Mouse (Mus musculus) thymus, postnatal 25 days (tissue): ENCODE measurements at regions not wholly inside any gene's neighbourhood (a gene's known extent, or its start where the extent isn't known, plus 50 kb on each side); places are given as distances from the start of the nearest gene placed in this dataset.
"Not testable (repeated sequence)": the region's sequence is repeated elsewhere in the genome, so short reads cannot be mapped to it uniquely, and the experiment has no call there.

Experiments used
- DNase-seq: peaks from one replicate; pipeline ENCODE4 v3.0.0; 2022

DNA sequence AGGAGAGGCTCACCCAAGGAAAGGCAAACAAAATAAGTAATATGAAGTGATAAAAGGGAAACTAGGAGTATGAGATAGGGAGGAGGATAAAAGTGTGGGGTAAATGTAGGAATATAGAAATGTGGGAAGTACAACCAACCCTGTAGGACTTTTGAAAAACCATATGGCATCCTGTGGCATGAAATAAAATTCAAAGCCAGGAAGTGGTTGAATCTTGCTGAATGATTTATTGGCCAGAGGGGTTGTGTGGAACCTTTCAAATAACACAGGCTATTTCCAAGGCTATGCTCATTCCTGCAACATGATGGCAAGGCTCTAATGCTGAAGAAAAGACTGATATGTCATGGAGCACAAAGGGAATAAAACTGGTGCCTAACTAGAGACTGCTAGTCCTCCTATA, 347.9 kb downstream of the Gm11232 start:
- no peak for DNase-seq

DNA sequence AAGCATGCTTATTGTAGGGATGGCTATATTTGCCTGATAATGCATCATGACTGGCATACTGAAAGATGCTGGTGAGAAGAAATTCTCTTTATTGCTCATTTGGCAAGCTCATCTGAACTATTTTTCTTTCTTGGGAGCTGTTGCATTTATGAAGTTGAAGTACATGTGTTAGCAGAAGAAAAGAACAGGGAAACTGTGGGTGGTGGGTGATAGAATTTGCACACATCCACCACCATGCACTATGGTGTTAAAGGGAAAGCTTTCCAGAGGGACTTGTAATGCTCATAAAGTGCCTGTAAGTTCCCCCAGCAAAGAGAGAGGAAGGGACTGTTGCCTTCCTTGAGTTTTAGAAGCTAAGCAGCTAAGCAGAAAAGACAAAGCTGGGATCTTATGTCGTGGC, 367.3 kb downstream of the Gm11232 start:
- DNase-seq: no peak

DNA sequence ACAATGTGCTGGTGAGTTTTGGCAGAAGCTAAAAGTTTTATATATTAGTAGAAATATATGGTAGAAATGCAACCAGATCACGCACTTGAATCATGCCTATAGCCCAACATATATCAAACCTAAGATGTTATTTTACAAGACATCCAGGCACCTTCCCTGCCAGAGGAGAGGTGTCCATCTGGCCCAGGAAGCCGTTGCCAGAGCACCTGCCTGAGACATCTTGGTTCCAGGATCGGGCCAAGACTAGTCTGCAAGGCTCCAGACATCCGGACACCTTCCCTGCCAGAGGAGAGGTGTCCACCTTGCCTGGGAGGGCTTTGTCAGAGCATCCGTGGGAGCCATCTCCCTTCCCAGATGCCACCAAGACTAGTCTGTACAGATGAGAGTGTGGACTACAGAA, 388.5 kb downstream of the Gm11232 start:
- DNase-seq: no peak

DNA sequence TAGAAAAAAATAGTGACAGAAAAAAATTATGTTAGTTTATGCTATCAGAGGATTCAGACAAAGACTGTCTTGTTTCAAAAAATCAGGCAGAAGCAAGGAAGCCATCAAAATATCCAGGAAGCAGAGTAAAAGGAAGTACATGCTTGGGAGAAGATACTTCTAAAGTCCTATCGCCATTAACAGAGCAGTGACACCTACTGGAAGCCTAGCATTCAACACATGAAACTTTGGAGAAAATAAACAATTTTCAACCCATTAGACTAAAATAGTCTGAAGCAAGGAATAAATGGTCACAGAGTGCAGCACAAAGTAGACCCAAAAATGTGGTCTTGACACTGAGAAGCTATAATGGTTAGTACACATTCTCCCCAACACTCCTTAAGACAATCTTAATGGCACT, 394.0 kb downstream of the Gm11232 start:
- no peak for DNase-seq

DNA sequence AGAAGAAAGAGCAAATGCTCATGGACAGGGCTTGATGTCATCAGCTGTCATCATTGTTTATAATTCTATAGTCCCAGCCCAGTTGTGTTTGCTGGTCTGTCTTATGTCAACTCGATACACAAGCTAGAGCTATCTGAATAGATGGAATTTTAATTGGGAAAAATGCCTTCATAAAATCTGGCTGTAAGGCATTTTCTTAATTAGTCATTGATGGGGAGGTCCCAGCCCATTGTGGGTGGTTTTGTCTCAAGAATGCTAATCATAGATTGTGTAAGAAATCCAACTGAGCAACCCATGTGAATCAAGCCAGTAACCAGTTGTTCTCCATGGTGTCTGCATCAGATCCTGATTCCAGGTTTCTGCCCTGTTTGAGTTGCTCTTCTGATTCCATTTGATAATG, 400.1 kb downstream of the Gm11232 start:
- DNase-seq: no peak

DNA sequence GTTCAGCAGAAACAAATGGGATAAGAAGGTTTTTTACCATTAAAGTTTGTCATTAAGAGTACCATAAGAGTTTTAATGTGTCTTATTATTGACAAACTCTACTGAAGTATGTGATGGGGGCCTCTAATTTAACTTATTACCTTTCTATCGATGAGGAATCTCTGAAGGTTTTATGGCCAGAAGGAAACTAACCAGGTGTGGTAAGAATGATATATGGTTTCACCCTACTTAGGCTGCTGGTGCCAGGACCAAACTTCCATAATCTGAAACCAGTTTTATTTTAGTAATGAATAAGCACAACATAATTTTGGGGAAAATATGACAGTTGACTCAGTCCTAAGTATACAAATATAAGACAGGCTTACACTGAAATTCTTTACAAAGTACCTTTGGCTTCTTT, 401.1 kb downstream of the Gm11232 start:
- no peak for DNase-seq

DNA sequence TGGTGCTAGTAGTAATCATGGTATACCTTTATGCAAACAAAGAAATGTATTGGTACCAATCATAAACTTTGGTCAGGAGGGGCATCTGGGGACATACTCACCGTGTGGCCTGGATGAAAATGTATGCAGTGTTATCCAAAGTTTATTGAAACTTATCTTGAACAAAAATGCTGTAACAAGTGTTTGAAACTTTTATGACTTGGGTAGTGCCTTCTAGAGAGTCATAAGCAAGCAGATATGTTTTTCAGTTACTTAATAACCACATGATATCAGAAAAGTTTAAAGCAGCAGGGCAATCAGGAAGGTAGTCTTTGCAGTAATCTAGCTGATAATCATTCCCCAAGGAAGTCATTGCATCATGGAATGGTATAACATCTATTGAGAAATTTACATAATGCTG, 401.5 kb downstream of the Gm11232 start:
- DNase-seq: no peak

DNA sequence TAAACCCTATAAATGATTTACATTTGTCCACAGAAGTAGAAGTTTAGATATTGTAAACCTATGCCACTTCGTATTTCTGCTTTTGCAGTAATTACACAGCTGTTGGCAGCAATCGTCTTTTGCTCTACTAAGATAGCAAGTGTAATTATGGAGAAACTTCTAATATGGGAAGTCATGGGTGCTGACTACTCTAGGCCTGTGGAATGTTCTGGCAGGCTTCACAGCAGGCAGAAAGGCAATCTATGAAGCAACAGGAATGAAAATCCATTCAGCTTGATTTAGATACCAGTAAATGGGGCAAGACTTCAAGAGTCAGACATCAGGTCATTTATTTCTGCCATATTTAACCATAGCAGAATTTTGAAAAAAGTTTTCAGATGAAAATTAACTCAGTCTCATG, 405.9 kb downstream of the Gm11232 start:
- no peak for DNase-seq

DNA sequence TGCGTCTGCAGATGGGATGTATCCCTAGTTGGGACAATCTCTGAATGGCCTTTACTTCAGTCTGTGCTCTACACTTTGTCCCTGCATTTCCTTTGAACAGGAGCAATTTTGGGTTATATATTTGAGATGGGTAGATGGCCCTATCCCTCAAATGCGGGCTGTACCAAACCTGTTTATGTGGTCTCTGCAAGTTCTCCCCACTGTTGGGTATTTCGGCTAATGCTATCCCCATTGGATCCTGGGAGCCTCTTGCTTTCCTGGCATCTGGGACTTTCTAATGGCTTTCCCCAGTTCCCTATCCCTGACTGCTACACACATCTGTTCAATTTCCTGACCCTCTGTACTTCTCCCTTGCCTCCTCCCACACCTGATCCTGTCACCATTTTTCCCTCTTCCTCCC, 414.7 kb downstream of the Gm11232 start:
- DNase-seq: no peak

DNA sequence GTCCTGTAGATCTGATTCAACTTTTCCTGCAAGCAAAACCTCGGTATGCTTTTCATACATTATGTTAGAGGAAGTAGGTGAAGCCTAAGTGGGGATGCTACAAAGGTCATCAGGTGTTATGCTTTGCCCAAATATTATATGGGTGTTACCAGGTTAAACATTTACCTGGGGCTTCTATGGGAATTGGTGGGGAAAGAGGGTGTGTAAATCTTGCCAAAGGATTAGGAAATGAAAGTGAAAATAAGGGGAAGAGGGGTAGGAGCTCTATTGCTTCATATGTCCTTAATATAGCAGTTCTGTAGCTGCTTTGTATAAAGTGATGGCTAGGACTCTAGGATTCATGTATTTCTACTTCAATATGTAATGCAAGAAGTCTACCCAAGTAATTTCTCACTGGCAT, 419.2 kb downstream of the Gm11232 start:
- no peak for DNase-seq

DNA sequence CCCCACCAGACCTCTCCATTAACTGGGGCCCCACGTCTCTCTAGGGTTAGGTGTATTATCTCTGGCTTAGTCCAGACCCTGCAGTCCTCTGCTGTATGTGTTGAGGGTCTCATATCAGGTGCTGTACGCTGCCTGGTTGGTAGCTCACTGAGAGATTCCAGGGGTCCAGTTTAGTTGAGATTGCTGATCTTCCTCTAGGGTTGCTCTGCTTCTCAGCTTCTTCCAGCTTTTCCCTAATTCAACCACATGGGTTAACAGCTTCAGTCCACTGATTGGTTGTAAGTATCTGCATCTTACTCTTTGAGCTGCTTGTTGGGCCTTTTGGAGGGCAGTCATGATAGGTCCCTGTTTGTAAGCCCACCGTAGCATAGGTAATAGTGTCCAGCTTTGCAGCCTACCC, 425.1 kb downstream of the Gm11232 start:
- DNase-seq: no peak

DNA sequence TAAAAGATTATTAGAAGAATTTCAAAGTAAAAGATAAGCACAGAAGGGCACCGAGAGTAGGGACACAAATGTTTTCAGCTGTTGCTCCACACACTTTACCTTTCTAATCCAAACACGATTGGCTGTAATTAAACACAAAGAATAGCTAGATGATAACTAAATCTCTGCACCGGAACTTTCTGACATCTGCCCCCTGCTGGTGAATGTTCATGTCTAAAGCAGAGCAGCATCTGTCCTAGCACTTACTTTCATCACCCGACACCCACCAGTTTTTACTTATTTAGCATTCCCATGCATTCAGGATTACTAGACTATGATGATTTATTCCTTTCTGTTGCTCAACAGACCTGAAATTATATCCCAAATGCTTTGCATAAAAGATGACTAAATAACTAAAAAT, 425.7 kb downstream of the Gm11232 start:
- peak; percentile 5 for DNase-seq

DNA sequence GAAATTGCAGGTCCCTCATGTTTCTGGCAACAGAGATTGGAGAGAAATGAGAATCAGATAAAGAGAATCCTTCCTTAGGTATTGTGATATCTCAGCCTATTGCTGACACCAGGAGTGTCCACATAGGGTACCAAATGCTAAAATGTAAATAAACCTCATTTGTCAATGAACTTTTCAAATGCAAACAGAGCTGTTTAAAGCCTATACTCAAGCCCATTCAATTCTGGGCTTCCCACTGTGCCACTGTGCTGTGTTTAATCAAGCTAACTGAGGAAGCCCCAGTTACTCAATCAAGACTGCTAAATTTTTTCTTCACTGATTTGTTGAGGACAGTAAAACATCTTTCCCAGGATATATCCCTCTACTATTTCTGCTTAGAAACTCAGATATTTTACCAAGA, 441.2 kb downstream of the Gm11232 start:
- no peak for DNase-seq

DNA sequence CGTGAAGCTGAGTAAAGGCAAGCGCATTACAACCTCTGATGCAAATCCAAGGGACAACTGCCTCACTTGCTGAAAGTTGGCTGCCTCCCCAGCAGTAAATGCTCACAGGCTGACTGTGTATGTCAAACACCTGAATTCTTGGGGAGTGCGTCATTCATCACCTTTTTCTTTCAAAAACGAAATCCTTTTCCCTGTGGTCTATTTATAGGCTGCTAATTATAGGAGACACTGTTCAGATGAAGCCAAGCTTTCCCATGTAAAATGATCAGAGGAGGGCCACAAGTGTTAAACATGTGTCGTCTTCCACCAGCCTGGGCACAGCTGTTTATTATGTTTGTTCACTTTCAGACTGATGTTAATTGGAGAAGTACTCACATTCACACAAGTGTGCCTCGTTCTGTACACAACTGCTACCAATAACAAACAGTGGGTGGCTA, 450.6 kb downstream of the Gm11232 start:
- no peak for DNase-seq

DNA sequence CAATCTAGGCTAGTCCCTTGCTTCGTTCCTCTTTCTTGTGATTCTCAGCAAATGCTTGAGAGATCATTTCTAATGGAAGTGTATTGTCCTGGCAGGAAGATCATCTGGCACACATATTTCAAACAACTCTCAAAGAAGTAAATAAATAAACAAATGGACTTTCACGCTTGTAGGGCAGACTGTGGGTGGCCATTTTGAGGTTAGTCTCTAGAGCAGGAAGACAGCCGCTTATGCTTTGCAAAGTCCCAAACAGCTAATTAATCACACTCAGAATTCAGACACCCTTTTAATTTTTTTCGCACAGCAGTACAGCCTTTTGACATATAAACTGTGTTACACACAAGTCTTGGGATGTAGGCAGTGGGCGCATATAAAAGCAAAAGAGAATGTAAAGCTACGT, 451.1 kb downstream of the Gm11232 start:
- no peak for DNase-seq

DNA sequence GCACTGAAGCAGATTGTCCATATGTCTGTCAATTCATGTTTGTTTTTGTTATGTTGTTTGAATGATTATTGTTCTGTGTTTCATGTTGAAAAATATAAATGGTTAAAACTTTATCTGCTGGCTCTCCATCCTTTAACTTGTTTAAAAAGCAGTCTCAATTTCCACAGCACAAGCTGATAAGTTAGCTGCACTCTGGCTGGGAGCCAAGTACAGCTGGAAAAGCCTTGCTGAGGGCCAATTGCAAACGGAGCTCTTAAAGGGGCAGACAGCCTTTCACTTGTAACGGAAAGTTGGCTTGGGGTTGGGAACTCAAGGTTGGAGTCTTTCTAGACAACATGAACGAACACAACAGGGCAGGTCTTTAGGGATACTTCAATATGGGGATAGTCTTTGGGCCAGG, 462.0 kb downstream of the Gm11232 start:
- DNase-seq: not testable (repeated sequence)

DNA sequence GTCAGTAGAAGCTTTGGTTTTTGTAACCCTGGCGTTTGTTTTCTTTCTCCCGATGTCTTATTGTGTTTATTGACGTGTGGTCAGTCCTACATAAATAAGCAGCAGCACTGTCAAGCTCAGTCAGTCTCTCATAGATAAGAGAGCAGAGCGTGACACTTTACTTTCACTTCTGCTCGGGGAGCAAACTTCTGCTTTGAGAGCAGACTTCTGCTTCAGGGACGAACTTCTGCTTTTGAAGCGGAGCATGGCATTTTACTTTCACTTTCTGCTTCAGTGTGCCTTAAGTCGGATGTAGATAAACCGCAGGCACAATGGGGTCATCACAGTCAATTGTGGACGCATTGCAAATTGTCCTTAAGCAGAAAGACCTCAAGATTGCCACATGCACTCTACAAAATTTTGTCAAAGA, 466.0 kb downstream of the Gm11232 start:
- DNase-seq: peak; percentile 53

DNA sequence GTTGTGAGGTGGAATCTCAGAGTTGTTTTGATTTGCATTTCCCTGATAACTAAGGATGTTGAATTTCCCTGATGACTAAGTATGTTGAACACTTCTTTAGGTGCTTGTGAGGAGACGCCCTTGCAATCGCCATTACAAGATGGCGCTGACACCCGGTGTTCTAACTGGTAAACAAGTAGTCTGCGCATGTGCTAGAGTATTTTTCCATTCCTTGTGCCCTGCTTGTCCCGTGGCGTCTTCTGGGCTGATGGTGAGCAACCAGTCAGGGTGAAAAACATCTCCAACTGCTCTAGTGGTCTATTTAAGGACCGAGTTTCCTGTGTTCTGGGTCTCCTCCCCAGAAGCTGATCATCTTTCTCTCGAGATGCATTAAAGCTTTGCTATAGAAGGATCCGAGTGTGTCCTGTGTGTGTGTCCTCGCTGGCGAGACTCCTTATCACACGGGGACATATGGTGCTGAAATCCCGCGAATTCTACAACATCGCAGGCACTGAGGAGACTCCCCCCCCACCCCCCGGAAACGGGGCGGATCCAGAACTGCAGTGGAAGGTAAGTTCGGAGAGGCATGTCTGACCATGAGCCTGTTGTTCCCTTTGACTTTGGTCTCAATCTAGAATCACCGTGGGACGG, 466.5 kb downstream of the Gm11232 start:
- peak; percentile 53 for DNase-seq

DNA sequence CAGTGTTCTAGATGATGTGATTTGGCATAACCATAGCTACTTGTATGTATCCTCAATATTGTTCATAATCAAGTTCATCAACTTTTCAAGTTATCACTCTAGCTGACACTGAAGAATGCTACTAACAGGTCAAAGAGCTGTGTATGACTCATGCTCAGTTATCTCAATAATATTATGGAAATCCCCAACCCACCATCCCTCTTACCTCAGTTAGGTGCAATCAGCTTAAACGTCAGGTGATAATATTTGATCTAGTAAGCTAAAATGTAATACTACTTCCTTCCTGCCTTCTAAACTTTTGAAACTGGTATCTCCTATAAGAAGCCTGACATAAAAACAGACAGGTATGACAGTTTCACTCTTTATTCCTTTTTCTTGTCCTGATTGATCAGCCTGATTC, 474.6 kb downstream of the Gm11232 start:
- no peak for DNase-seq

DNA sequence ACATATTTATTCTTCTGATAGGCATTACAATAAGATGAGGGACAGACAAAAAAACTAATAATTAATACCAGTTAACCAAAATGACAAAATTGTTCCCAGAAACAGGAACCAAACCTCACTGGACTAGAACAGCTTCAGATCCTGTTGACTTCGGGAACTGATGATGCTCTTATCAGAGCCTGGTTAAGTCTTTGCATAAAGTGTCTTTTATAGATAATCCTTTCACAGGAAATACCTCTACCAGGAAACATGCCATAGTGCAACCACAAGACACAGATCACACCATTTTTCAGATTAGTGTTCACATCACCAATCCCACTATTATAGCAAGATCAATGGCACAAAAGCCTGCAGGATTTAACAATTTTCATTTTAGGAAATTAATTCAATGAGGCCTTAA, 478.1 kb downstream of the Gm11232 start:
- no peak for DNase-seq

DNA sequence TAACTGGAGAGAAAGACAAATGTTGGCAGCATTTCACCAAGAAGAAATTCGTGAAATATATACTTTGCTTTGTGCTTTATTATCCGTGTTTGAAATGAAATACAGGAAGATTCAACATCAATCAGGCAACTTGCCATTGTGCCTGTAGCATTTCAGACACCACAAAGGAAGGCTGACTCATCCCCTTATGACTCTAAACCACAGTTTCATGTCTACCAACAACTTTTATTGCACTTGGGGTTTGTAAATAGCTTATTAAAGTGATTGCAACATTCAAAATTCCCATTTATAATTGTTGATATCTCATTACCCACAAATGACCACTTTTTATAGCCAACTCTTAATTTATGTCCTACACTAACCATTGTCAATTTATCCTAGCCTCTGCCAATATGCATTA, 497.9 kb downstream of the Gm11232 start:
- DNase-seq: no peak

DNA sequence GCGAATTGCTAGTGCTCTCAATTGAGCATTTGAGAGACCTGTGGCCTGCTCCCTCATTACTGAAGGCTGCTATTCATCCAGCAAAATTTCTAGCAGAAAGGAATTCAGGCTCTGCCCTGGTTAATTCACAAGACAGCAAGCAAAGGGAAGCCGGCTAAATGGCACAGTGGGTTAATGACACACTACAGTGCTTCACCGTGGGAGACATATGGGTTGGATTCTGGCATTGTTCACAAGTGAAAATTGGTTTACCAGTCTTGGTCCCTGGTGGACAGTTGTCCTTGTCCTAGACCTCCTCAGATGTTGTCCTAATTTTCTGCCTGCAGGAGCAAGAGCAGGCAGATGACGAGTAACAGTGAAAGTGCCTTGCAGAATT, 527.3 kb downstream of the Gm11232 start:
- no peak for DNase-seq

DNA sequence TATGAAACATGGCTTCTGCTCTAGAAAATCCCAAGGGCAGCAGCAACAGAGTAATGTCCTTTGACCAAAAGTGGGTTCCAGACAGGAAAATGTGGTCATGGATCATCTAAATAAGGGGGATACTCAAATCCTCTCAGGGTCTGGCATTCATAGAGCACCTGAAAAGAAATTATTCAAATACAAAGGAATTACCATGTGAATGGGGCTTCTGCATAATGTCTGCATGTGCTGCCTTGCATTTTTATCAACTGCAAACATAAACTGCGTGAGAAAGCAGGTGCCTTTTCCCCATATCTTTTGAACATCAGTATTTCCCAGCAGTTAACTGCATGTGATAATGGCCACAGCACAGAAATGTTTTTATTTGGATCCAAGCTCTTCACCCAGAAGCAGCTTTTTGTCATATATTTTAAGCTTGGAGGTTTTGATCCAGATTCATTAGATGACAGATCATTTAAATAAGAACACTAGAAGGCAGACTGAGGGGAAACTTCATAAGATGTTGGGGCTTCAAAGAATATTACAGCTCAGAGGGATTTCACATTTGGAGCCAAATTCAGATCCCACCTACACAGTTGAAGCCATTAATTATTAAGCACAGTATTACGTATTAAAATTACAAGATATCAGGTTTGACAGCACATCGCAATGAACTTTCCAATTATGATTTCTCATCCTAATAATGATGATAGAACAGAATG, 527.8 kb downstream of the Gm11232 start:
- DNase-seq: no peak

DNA sequence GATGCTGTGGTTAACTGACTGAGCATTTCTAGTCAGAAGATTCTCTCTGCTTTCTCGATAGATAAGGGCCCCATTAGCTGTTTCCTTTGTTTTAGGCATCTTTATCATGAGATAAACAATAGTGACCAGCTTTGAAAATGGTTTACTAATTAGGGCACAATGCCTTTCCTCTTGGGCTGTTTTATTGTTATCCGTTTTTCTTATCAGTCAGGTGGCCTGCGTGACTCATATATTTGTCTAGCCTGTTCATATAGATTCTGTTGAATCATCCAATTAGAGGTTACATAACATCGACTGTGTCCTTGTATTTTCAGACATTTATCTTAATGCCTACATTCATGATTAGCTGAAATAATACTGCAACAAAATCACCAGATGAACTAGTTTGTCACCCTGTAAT, 531.1 kb downstream of the Gm11232 start:
- no peak for DNase-seq

DNA sequence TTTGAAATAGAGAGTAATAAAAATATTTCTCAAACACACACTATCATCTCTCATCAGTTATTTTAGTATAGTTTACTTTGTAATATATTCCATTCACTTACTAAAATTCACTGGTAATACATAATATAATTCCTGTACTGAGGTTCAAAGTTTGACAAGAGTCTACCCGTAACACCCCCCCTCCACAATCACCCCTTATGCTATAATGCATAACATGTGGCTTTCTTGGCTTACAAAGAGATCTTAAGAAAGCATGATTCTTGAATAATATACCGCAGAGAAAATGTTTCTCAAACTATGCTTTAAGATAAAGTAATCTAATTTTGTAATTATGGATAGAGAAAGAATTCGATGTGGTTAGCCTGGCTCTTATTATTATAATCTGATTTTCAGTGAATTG, 539.7 kb downstream of the Gm11232 start:
- no peak for DNase-seq
